Mouse (Mus musculus) heart, adult 18-20 months (tissue): ENCODE data around the gene Gm17657. TPM values are rescaled to one million over a fixed set of nuclear protein-coding genes. Genes with fewer than 3 reads are reported as not detected.
"Not testable (repeated sequence)": the region's sequence is repeated elsewhere in the genome, so short reads cannot be mapped to it uniquely, and the experiment has no call there.

ENCODE experiments used
- DNase-seq, 2 experiments: peaks; one replicate each; pipeline ENCODE4 v3.0.0; 2021 to 2022; ENCODE audit warnings: mixed read lengths in 1 of 2
- total RNA-seq, 2 experiments: library from RNA; stranded (reverse); gene quantifications; 2 replicates each; pipeline ENCODE4 v1.2.3; 2021

Gm17657 gene
- total RNA-seq, 2 experiments from 2014 or later: not detected

DNA sequence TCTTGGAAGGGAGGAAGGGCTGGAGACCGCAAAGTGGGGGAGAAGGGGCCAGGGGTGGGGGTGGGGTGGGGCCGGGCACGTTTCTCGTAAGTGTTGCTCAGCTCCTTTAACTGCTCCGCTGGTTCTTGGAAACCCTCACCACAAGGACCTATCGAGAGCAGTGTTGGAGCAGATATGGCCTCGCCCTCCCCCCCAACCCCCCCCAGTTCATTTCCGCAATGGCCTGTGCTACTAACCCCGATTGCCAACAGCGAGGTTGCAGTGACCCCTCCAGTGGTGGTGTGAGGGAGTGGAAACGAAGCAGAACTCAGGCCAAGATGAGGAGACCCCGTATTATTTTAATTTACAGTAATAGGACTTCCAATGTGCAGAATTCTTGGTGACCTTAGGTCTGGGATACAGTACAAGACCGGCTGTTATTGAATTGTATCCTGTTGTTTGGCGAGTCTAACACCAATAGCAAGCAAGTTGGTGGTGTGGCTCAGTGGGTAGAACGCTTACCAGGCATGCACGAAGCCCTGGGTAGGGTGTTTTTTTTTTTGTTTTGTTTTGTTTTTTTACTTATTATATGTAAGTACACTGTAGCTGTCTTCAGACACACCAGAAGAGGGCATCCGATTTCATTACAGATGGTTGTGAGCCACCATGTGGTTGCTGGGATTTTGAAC lies 48.5 kb downstream of the Gm17657 start:
- no peak for DNase-seq

- DNase-seq: no peak
These were observed 49.1 kb downstream of the Gm17657 start for GRCm38 (mm10) chr17:29500243-29500740.

GRCm38 (mm10) chr17:29499511-29499910 lies 49.9 kb downstream of the Gm17657 start:
- no peak for DNase-seq

GRCm38 (mm10) chr17:29498952-29499351 lies 50.5 kb downstream of the Gm17657 start:
- DNase-seq: not testable (repeated sequence)

GRCm38 (mm10) chr17:29498028-29498427 lies 51.4 kb downstream of the Gm17657 start:
- peak in 1 of 2 experiments; percentile 73 for DNase-seq

DNA sequence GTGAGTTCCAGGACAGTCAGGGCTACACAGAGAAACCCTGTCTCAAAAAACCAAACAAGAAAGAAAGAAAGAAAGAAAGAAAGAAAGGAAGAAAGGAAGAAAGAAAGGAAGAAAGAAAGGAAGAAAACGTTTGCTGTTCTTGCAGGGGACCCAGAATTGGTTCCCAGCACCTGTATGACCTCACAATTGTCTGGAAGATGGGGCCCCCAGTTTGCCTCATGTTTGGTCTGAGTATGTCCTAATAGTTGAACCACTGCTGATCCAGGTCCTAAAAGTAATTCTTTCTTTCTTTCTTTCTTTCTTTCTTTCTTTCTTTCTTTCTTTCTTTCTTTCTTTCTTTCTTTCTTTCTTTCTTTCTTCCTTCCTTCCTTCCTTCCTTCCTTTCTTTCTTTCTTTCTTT lies 52.0 kb downstream of the Gm17657 start:
- not testable (repeated sequence) for DNase-seq

- DNase-seq: no peak
These were observed 52.4 kb downstream of the Gm17657 start for GRCm38 (mm10) chr17:29497071-29497354.

DNA sequence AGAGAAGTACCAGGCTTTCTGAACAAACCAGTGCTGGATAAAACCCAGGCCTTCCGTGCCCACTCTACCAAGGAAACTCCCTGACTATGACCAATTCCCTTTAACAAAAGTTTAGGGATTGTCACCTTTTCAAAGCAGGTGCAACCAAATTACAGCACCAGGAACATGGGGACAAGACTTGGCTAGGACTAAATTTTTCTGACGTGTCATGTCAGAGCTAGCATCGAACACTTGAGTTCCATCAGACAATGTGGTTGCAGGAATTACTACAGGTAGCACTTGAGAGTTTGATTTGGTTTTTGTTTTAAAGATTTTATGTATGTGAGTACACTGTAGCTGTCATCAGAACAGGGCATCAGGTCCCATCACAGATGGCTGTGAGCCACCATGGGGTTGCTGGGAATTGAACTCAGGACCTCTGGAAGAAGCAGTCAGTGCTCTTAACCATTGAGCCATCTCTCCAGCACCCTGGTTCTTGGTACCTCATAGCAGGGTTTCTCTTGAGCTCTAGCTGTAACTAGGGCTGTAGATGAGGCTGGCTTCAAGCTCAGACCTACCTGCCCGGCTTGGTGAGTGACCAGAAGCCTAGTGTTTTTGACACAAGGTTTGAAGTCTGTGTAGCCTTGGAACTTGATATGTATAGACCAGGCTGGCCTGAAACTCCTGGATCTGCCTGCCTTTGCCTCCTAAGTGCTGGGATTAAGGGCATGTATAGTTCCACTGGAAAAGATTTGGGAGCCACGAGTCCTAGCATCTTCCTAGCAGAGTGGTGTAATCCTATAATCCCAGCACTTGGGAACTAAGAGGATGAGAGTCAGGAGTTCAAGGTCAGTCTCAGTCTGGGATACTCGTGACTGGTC lies 53.0 kb downstream of the Gm17657 start:
- DNase-seq: no peak

GRCm38 (mm10) chr17:29494732-29495076 lies 54.7 kb downstream of the Gm17657 start:
- no peak for DNase-seq

GRCm38 (mm10) chr17:29494062-29494731 lies 55.2 kb downstream of the Gm17657 start:
- no peak for DNase-seq

DNA sequence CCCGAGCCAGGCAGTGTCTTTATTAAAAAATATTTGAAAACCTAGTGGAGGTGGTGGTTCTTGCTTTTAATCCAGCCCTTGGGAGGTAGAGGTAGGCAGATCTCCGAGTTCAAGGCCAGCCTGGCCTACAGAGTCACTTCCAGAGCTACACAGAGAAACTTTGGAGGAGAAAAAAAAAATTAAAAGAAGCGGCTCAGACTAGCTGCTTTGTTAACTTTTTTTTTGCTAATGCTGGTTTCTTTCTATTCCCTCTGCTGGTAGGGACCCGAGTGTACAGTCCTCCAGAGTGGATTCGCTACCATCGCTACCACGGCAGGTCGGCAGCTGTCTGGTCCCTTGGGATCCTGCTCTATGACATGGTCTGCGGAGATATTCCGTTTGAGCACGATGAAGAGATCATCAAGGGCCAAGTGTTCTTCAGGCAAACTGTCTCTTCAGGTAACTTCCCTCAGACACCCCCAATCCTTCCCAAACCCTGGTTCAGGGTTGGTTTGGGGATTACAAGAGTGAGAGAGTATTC lies 55.9 kb downstream of the Gm17657 start:
- DNase-seq: no peak

GRCm38 (mm10) chr17:29492269-29493191 lies 56.9 kb downstream of the Gm17657 start:
- DNase-seq: peak; percentile 85 to 86

DNA sequence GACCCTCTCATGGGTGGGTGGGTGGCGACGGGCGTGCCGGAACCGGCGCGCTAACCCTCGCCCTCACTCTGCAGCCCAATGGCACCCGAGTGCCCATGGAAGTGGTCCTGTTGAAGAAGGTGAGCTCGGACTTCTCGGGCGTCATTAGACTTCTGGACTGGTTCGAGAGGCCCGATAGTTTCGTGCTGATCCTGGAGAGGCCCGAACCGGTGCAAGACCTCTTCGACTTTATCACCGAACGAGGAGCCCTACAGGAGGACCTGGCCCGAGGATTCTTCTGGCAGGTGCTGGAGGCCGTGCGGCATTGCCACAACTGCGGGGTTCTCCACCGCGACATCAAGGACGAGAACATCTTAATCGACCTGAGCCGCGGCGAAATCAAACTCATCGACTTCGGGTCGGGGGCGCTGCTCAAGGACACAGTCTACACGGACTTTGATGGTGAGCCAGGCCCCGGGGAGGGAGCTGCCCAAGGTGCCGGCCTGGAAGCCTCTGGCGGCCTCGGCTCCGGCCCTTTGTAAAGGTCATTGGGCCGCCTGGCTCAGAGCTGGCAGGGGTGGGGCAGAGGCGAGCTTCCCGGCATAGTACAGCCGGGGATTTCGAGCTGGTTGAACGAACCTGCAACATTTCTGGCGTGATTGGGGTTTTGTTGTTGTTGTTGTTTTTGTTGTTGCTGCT lies 57.7 kb downstream of the Gm17657 start:
- peak; percentile 80 to 82 for DNase-seq

- peak in 1 of 2 experiments; percentile 74 for DNase-seq
These were observed 58.5 kb downstream of the Gm17657 start, which contains the start of gene Pim1 for GRCm38 (mm10) chr17:29490713-29491581. Pim1 (plus strand) TSS chr17:29490753.

DNA sequence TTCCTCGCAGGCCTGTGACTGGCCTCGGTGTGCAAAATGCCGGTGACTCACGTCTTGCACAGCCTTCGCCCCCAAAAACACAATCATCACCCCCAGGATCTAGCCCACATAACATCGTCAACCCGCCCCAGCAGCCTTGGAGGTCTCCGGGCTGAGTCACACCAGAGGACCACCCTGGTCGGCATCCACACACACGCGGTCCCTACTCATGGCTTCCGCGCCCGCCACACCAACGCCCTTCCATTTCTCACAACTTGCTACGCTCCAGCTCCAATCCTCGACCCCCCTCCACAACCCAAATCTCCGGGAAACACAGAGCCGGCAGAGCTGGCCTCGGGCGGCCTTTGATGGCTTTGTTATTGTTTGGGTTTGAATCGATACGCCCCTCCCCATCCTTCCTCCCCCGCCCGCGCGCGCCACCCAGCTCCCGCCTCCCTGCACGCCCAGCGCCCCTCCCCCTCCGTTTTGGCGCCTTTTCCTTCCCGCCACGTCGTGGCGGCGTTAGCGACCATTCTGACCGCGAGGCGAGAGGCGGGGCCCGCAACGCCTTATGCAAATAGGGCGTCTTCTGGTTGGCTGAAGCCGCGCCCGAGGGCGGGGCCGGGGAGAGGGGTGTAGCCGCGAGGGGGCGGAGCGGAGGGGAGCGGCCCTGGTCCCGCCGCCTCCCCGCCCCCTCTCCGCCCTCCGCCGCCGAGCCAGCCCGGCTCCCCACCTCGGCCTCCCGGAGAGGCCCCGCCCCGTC lies 59.3 kb downstream of the Gm17657 start:
- DNase-seq: peak; percentile 98 to 99

DNA sequence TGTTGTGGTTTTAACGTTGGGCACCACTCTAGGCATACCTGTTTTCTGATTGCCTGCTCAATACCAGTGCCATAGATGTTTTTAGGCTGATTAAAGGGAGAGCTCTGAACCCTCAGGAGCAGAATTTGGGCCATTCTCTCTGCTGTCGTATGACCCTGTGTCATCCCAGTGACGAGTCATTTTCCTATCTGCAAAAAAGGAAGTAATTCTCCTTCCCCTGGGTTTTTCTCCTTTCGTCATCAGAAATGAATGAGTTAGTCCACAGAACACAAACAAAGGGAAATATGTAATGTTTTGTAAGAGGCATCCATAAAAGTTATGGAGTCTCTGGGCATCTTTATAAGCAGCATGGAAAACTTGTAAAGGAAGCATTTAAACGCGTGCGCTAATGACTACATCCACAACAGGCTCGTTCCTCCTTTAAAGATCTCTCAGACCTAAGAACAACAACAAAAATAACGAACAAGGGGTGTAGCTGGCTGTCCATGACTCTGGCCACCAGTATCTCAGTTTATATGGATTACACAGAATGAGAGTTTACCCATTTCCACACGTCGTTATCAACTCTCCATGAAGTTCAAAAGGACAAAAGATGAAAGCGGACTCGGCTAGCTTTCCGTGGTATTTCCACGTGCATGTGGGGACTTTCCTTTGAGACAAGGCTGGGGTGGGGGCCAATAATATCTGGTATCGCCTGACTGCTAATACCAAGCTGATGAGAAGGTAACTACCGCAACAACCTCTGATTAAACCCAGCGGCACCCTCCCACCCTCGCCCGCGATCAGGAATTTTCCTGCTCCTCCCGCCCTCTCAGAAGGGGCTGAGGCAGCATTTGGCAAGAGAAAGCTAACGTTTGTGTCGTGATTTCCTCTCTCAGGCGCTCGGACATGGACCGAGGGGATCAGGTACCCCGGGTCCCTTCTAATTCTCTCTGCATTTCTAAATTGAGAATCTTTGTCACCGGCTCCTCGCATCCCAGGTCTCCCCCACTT lies 60.2 kb downstream of the Gm17657 start:
- DNase-seq: peak; percentile 64 to 75

- DNase-seq: no peak
These were observed 61.0 kb downstream of the Gm17657 start for GRCm38 (mm10) chr17:29488257-29488977.
